Mouse (Mus musculus) forebrain, postnatal 0 days (tissue): ENCODE measurements around the gene Mpo. TPM values are rescaled to one million over a fixed set of nuclear protein-coding genes. Genes with fewer than 3 reads are reported as not detected.

ENCODE experiments used
- ATAC-seq: fragments of 200-750 bp; cut with Nextera tagmentation; 2 replicates; pipeline ENCODE4 v1.8.0; 2017; ENCODE audit warnings: mild to moderate bottlenecking, moderate library complexity
- DNase-seq: peaks from one replicate; pipeline ENCODE4 v3.0.0-alpha.2; 2015
- H3K27ac ChIP-seq: fragments of 300-500 bp; sonication (generic); 2 replicates; pipeline ENCODE4 v1.5.1; 2014; ENCODE audit warnings: low read depth, mild to moderate bottlenecking, antibody characterized with exemption, low read length, moderate library complexity, mixed read lengths
- H3K27me3 ChIP-seq: fragments of 300-500 bp; sonication (generic); 2 replicates; pipeline ENCODE4 v1.6.1; 2014; ENCODE audit warnings: mild to moderate bottlenecking, low read length, mixed read lengths; ENCODE audit not compliant: insufficient read depth
- H3K36me3 ChIP-seq: fragments of 300-500 bp; sonication (generic); 2 replicates; pipeline ENCODE4 v1.6.1; 2014; ENCODE audit warnings: mild to moderate bottlenecking, moderate library complexity; ENCODE audit not compliant: insufficient read depth
- H3K4me1 ChIP-seq: fragments of 300-500 bp; sonication (generic); 2 replicates; pipeline ENCODE4 v1.6.1; 2014; ENCODE audit warnings: antibody characterized with exemption; ENCODE audit not compliant: insufficient read depth
- H3K4me2 ChIP-seq: fragments of 300-500 bp; sonication (generic); 2 replicates; pipeline ENCODE4 v1.6.1; 2014; ENCODE audit warnings: low read depth, mild to moderate bottlenecking, moderate library complexity
- H3K4me3 ChIP-seq: fragments of 300-500 bp; sonication (generic); 2 replicates; pipeline ENCODE4 v1.5.1; 2014; ENCODE audit warnings: low read depth, low read length, mixed read lengths
- H3K9ac ChIP-seq: fragments of 300-500 bp; sonication (generic); 2 replicates; pipeline ENCODE4 v1.6.1; 2014; ENCODE audit warnings: mild to moderate bottlenecking
- H3K9me3 ChIP-seq: fragments of 300-500 bp; sonication (generic); 2 replicates; pipeline ENCODE4 v1.6.1; 2016; ENCODE audit warnings: low read length
- CTCF ChIP-seq: sonication (generic); IDR thresholded peaks from 2 replicates; pipeline ENCODE4 v1.5.1; 2016; ENCODE audit warnings: antibody characterized with exemption, control low read depth, low read depth
- WGBS: fragments of 180-500 bp; shearing (Covaris S2); extraction: QIAGEN DNeasy Blood & Tissue Kit; methylation state at CpG from one replicate; pipeline ENCODE4 v1.1.7; 2014; 5-methylcytosine and 5-hydroxymethylcytosine counted together
- polyA plus RNA-seq: library from polyadenylated mRNA; unstranded; fragments of >200 nt; fragmentation: Nextera tagmentation; extraction: Ambion mirVana; gene quantifications from 2 replicates; pipeline ENCODE4 v1.2.1, GENCODE M21; 2015
- total RNA-seq: library from RNA; depleted of rRNA; stranded (reverse); fragments of >200 nt; gene quantifications from 2 replicates; pipeline ENCODE4 v1.2.3, GENCODE M21; 2014

Gene Mpo
- total and polyA plus RNA-seq, 2 experiments from 2014 or later: 0.33 TPM; not detected in 1

GRCm38 (mm10) chr11:87748132-87749119 is 45.0 kb upstream of the Mpo start:
- Histone ChIP-seq H3K4me2 (no peak overlapping the region), H3K27ac (peak overlapping the region; percentile 29; the same call in 1 of the 2 replicates), H3K27me3 (no peaks in the 10 kb centered on the region), H3K9ac (no peak overlapping the region), H3K36me3 (peaks cover 9% of the 10 kb centered on the region), H3K4me1 (no peaks in the 10 kb centered on the region), H3K4me3 (no peak overlapping the region), H3K9me3 (no peaks in the 10 kb centered on the region)
- no peak for DNase-seq
- 42% methylated on average over 19 of the region's 19 CpGs for WGBS
- no peak for ATAC-seq
- TF ChIP-seq CTCF: no peak

- WGBS: 68% methylated on average over 18 of the region's 18 CpGs
- Histone ChIP-seq H3K9ac (no peak overlapping the region), H3K9me3 (no peaks in the 10 kb centered on the region), H3K4me3 (no peak overlapping the region), H3K36me3 (peaks cover 7% of the 10 kb centered on the region), H3K27me3 (no peaks in the 10 kb centered on the region), H3K27ac (no peak overlapping the region), H3K4me2 (no peak overlapping the region), H3K4me1 (no peaks in the 10 kb centered on the region)
- no peak for DNase-seq
- no peak for TF ChIP-seq CTCF
- ATAC-seq: no peak
These were observed 44.0 kb upstream of the Mpo start for GRCm38 (mm10) chr11:87749192-87750042.

GRCm38 (mm10) chr11:87750043-87750421 is 43.3 kb upstream of the Mpo start:
- TF ChIP-seq CTCF: no peak
- Histone ChIP-seq H3K27ac (no peak overlapping the region), H3K4me2 (no peak overlapping the region), H3K9ac (no peak overlapping the region), H3K4me1 (no peaks in the 10 kb centered on the region), H3K27me3 (no peaks in the 10 kb centered on the region), H3K36me3 (peaks cover 1% of the 10 kb centered on the region), H3K9me3 (no peaks in the 10 kb centered on the region), H3K4me3 (no peak overlapping the region)
- DNase-seq: no peak
- ATAC-seq: no peak
- 85% methylated on average over 11 of the region's 11 CpGs for WGBS

GRCm38 (mm10) chr11:87750521-87750920 is 42.9 kb upstream of the Mpo start:
- no peaks in the 10 kb centered on the region for H3K4me1 ChIP-seq
- ATAC-seq: no peak
- no peak overlapping the region for H3K4me3 ChIP-seq
- no peaks in the 10 kb centered on the region for H3K36me3 ChIP-seq
- 78% methylated on average over 3 of the region's 3 CpGs for WGBS
- H3K27me3 ChIP-seq: no peaks in the 10 kb centered on the region
- H3K9me3 ChIP-seq: no peaks in the 10 kb centered on the region
- TF ChIP-seq CTCF: no peak
- no peak overlapping the region for H3K27ac ChIP-seq
- no peak for DNase-seq
- H3K9ac ChIP-seq: no peak overlapping the region
- H3K4me2 ChIP-seq: no peak overlapping the region

- Histone ChIP-seq H3K4me1 (no peaks in the 10 kb centered on the region), H3K27me3 (no peaks in the 10 kb centered on the region), H3K9me3 (no peaks in the 10 kb centered on the region), H3K9ac (no peak overlapping the region), H3K4me3 (no peak overlapping the region), H3K36me3 (no peaks in the 10 kb centered on the region), H3K4me2 (no peak overlapping the region), H3K27ac (no peak overlapping the region)
- 78% methylated on average over 8 of the region's 8 CpGs for WGBS
- ATAC-seq (no peak), DNase-seq (no peak)
- no peak for TF ChIP-seq CTCF
These were observed 42.4 kb upstream of the Mpo start for GRCm38 (mm10) chr11:87751031-87751430.

- no peak overlapping the region for H3K27ac ChIP-seq
- no peaks in the 10 kb centered on the region for H3K36me3 ChIP-seq
- ATAC-seq (no peak), DNase-seq (no peak)
- no peak overlapping the region for H3K4me3 ChIP-seq
- no peaks in the 10 kb centered on the region for H3K27me3 ChIP-seq
- H3K4me2 ChIP-seq: no peak overlapping the region
- no peaks in the 10 kb centered on the region for H3K4me1 ChIP-seq
- H3K9ac ChIP-seq: no peak overlapping the region
- no peaks in the 10 kb centered on the region for H3K9me3 ChIP-seq
- WGBS: 59% methylated on average over 4 of the region's 4 CpGs
- TF ChIP-seq CTCF: no peak
These were observed 41.9 kb upstream of the Mpo start for GRCm38 (mm10) chr11:87751491-87751966.
